Mouse (Mus musculus): ENCODE data around the gene Sox8. TPM values are rescaled to one million over a fixed set of nuclear protein-coding genes. Genes with fewer than 3 reads are reported as not detected.

Gene Sox8
- total and polyA plus RNA-seq, 3 experiments: not detected

DNA sequence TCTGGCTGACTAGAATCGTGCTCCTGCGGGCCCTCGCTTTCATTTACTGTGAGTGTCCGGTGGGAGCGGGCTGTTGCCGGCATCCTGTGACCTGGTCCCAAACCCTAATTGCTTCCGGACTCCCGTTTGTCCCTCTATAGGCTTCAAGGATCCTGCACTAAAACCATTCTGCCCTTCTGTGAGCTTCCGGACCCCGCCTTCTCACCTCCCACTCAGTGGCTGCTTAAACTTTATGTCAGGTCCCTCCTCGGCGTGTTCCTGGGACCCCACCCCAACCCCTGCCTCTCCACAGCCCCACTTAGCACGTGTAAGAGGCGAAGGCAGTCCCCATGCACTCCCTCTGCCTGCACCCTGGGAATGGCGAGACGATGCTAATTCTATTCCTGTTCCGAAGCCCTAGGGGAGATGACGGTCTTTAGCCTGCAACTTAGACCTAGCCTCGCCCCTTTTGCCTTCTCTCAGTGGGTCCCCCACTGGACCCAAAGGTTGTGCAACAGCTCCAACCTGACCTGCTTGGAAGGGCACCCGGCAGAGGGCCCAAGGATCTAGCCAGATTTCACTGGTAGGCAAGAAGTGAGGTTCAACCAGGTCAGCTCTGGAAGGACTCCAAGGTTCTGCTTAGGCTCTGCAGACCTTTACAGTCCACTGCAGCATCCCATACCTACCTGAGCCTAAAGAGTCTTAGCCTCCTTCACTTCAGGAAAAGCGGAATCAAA, 9.0 kb upstream of the Sox8 start:
- dilution Hi-C loops (cut with MboI; ENCODE audit: extremely low pct_ligation_motif_present, extremely low pct_unique_long_range_greater_than_20kb, low sequenced_read_pairs): no loop called here
- DNase-seq (ENCODE audit: extremely low read depth): no peak
- in situ Hi-C loops (cut with MboI; ENCODE audit: low pct_ligation_motif_present, low pct_unique_long_range_greater_than_20kb, low sequenced_read_pairs): no loop called here
- peak overlapping the region; percentile 89 for H3K4me2 ChIP-seq (ENCODE audit: insufficient read depth, low read depth, poor library complexity, severe bottlenecking)
- peak overlapping the region; percentile 78 for H3K9ac ChIP-seq (ENCODE audit: insufficient read depth, low read depth)
- H3K27ac ChIP-seq (ENCODE audit: insufficient read depth, low read depth): no peak overlapping the region
- TF ChIP-seq ETS1 (conservative IDR thresholded peaks at IDR 0.05; ENCODE audit: low read depth, low read length) (no peak), SMC3 (IDR thresholded peaks at IDR 0.05; ENCODE audit: low read depth, low read length) (no peak), NRF1 (IDR thresholded peaks at IDR 0.05; ENCODE audit: low read depth, low read length) (no peak), RCOR1 (conservative IDR thresholded peaks at IDR 0.05; ENCODE audit: low read depth, low read length) (no peak), PAX5 (IDR thresholded peaks at IDR 0.05; ENCODE audit: low read length) (no peak), MAZ (IDR thresholded peaks at IDR 0.05; ENCODE audit: low read depth, low read length) (no peak), TCF12 (IDR thresholded peaks at IDR 0.05; ENCODE audit: low read depth, low read length) (no peak), RAD21 (IDR thresholded peaks at IDR 0.05; ENCODE audit: low read depth, low read length) (no peak), POLR2A (IDR thresholded peaks at IDR 0.05; ENCODE audit: low read depth, low read length) (no peak), HCFC1 (IDR thresholded peaks at IDR 0.05; ENCODE audit: low read depth, low read length) (no peak), JUND (conservative IDR thresholded peaks at IDR 0.05; ENCODE audit: low read depth, low read length) (no peak), CTCF (conservative IDR thresholded peaks at IDR 0.05 in 1 of 2, IDR thresholded peaks at IDR 0.05 in 1 of 2; ENCODE audit: low read depth in 2 of 2, low read length in 2 of 2) (no peak), MAX (IDR thresholded peaks at IDR 0.05; ENCODE audit: low read length) (peak; percentile 23; the same call in 1 of the 2 replicates), KAT2A (IDR thresholded peaks at IDR 0.05; ENCODE audit: insufficient replicate concordance, low read length) (0 out of 2 replicates have a peak, but pooled peaks have one; percentile 5), USF1 (IDR thresholded peaks at IDR 0.05; ENCODE audit: low read depth, low read length) (no peak), SIN3A (IDR thresholded peaks at IDR 0.05; ENCODE audit: low read length) (no peak), BHLHE40 (IDR thresholded peaks at IDR 0.05; ENCODE audit: low read depth, low read length) (0 out of 2 replicates have a peak, but pooled peaks have one; percentile 21), CHD1 (IDR thresholded peaks at IDR 0.05; ENCODE audit: low read depth, low read length) (no peak)
- H3K36me3 ChIP-seq (replicated peaks in 1 of 2; ENCODE audit: control insufficient read depth in 1 of 2, insufficient read depth in 1 of 2, low read length in 1 of 2): peaks cover 3 to 18% of the 10 kb centered on the region in 2 experiments
- H3K4me3 ChIP-seq (replicated peaks in 1 of 3; ENCODE audit: low read depth in 2 of 3, low read length in 2 of 3, poor library complexity in 1 of 3): peak overlapping the region; percentile 68 to 92 (median 83)
- H3K9me3 ChIP-seq (replicated peaks; ENCODE audit: low read length): no peaks in the 10 kb centered on the region
- peaks cover 9 to 44% of the 10 kb centered on the region in 2 experiments; a peak in 3 of 4 replicates for H3K4me1 ChIP-seq (ENCODE audit: control insufficient read depth in 1 of 2, insufficient read depth in 2 of 2)
- H3K27me3 ChIP-seq (replicated peaks): peaks cover 29% of the 10 kb centered on the region
- H3K79me2 ChIP-seq (replicated peaks; ENCODE audit: control insufficient read depth, extremely low read depth, insufficient read depth, poor library complexity, severe bottlenecking): no peaks in the 10 kb centered on the region

DNA sequence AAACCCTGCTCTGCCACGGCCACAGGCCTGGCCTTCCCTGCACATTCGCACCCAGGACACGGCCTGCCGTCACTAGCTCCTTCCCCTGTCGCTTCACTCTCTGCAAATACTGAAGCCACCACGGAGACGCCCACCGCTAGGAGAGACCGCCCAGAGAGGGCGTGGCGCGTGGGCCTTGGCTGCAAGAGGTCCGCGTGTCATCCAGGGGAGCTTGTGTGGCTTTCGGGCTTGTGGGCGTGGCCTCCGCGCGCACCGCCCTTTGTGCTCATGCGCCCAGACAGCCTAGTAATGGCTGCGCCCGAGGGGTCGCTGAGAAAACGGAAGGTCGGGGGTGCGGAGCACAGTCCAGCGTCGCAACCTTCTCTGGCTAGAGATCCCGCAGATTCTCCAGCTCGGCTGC, 8.4 kb upstream of the Sox8 start, which contains the start of gene Lmf1:
Gene Lmf1 (plus strand): TSS at position 166 of the 400 bp plus-strand sequence.
- no peaks in the 10 kb centered on the region for H3K79me2 ChIP-seq (replicated peaks; ENCODE audit: control insufficient read depth, extremely low read depth, insufficient read depth, poor library complexity, severe bottlenecking)
- no peak within 1 kb of the TSS for H3K27ac ChIP-seq (ENCODE audit: insufficient read depth, low read depth)
- DNase-seq (ENCODE audit: extremely low read depth): peak; percentile 96
- in situ Hi-C loops (cut with MboI; ENCODE audit: low pct_ligation_motif_present, low pct_unique_long_range_greater_than_20kb, low sequenced_read_pairs): no loop called here
- no peaks in the 10 kb centered on the region for H3K9me3 ChIP-seq (replicated peaks; ENCODE audit: low read length)
- dilution Hi-C loops (cut with MboI; ENCODE audit: extremely low pct_ligation_motif_present, extremely low pct_unique_long_range_greater_than_20kb, low sequenced_read_pairs): no loop called here
- H3K36me3 ChIP-seq (replicated peaks in 1 of 2; ENCODE audit: control insufficient read depth in 1 of 2, insufficient read depth in 1 of 2, low read length in 1 of 2): peaks cover 2 to 15% of the 10 kb centered on the region in 2 experiments
- H3K4me1 ChIP-seq (ENCODE audit: control insufficient read depth in 1 of 2, insufficient read depth in 2 of 2): peaks cover 9 to 44% of the 10 kb centered on the region in 2 experiments; a peak in 3 of 4 replicates
- peak within 1 kb of the TSS; percentile 78 for H3K9ac ChIP-seq (ENCODE audit: insufficient read depth, low read depth)
- H3K27me3 ChIP-seq (replicated peaks): peaks cover 35% of the 10 kb centered on the region
- peak within 1 kb of the TSS; percentile 68 to 92 (median 83) for H3K4me3 ChIP-seq (replicated peaks in 1 of 3; ENCODE audit: low read depth in 2 of 3, low read length in 2 of 3, poor library complexity in 1 of 3)
- H3K4me2 ChIP-seq (ENCODE audit: insufficient read depth, low read depth, poor library complexity, severe bottlenecking): peak within 1 kb of the TSS; percentile 89
- TF ChIP-seq USF1 (IDR thresholded peaks at IDR 0.05; ENCODE audit: low read depth, low read length) (no peak), ETS1 (conservative IDR thresholded peaks at IDR 0.05; ENCODE audit: low read depth, low read length) (no peak), RAD21 (IDR thresholded peaks at IDR 0.05; ENCODE audit: low read depth, low read length) (no peak), MXI1 (IDR thresholded peaks at IDR 0.05; ENCODE audit: low read depth, low read length) (peak; percentile 85), USF2 (conservative IDR thresholded peaks at IDR 0.05; ENCODE audit: low read depth, low read length) (no peak), CHD1 (IDR thresholded peaks at IDR 0.05; ENCODE audit: low read depth, low read length) (no peak), TBP (conservative IDR thresholded peaks at IDR 0.05; ENCODE audit: low read depth, low read length) (peak; percentile 68; the same call in 1 of the 2 replicates), HCFC1 (IDR thresholded peaks at IDR 0.05; ENCODE audit: low read depth, low read length) (peak; percentile 58), JUN (IDR thresholded peaks at IDR 0.05; ENCODE audit: insufficient read depth, low read depth, low read length) (no peak), ELF1 (IDR thresholded peaks at IDR 0.05; ENCODE audit: low read depth, low read length) (peak; percentile 41; the same call in 1 of the 2 replicates), ZC3H11A (IDR thresholded peaks at IDR 0.05; ENCODE audit: low read depth, low read length) (no peak), EP300 (IDR thresholded peaks at IDR 0.05; ENCODE audit: low read length) (no peak), E2F4 (IDR thresholded peaks at IDR 0.05; ENCODE audit: insufficient replicate concordance, low read depth, low read length) (no peak), POLR2A (IDR thresholded peaks at IDR 0.05; ENCODE audit: low read depth, low read length) (peak; percentile 93), ZMIZ1 (IDR thresholded peaks at IDR 0.05; ENCODE audit: low read depth, low read length) (peak; percentile 63), MYC (IDR thresholded peaks at IDR 0.05; ENCODE audit: low read depth, low read length) (peak; percentile 50; the same call in 1 of the 2 replicates), CHD2 (IDR thresholded peaks at IDR 0.05; ENCODE audit: low read length) (no peak), SIN3A (IDR thresholded peaks at IDR 0.05; ENCODE audit: low read length) (no peak; the same call in none of the 2 replicates), IRF4 (IDR thresholded peaks at IDR 0.05; ENCODE audit: low read depth, low read length) (no peak), GABPA (IDR thresholded peaks at IDR 0.05; ENCODE audit: insufficient replicate concordance, low read depth, low read length) (no peak), SMC3 (IDR thresholded peaks at IDR 0.05; ENCODE audit: low read depth, low read length) (no peak)
